Mouse (Mus musculus): Measurements from ENCODE around the gene Trp53i13. TPM values are rescaled to one million over a fixed set of nuclear protein-coding genes. Genes with fewer than 3 reads are reported as not detected.

Trp53i13 gene
- polyA plus RNA-seq, 1 experiment = 11.6 TPM

DNA sequence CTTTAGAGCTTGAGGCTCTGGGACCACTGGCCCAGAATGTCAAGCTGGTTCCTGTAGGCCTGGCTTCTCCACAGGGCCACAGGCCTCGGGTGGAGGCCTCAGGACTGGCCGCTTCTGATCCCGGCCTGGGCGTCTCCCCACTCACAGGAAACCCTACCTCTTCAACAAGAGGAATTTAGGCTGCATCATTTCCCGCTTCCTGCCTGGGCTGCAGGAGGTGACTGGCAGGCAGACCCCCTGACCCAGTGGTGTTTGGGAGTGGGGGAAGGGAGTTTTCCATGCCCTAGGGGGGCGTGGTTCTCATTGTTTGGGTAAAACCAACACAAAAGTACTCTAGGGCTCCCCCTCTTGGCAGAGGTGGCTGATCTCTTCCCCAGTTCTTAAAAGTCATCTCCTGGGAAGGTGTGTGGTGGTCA is 18.4 kb downstream of the Trp53i13 start:
- DNase-seq (ENCODE audit: low read depth) = no peak

DNA sequence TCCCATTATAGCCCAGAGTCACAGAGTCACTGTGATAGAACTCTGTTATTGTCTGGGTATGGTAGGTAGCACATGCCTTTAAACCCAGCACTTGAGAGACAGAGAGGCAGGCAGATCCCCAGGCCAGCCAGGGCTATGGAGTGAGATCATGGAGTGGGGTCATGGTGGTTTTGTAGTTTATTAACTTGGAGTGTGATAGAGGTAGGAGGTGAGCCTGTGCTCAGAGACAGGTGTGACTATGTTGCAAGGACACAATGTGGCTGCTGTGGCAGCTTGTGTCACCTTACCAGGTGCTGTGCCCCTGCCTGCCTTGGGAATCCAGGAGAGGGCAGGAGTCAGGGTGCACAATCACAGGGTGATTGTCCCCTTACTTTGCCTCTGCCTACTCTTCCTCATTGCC is 20.3 kb downstream of the Trp53i13 start:
- TF ChIP-seq CTCF (IDR thresholded peaks at IDR 0.05; ENCODE audit: borderline replicate concordance, extremely low read depth, insufficient read depth, insufficient read length) (no peak), POLR2A (IDR thresholded peaks at IDR 0.05; ENCODE audit: borderline replicate concordance, extremely low read depth, insufficient read depth, insufficient read length, poor library complexity, severe bottlenecking) (no peak)
- no peak for DNase-seq (ENCODE audit: low read depth)

More for the DNA sequence above, 18.4 kb downstream of the Trp53i13 start:
- TF ChIP-seq POLR2A (IDR thresholded peaks at IDR 0.05; ENCODE audit: borderline replicate concordance, extremely low read depth, insufficient read depth, insufficient read length, poor library complexity, severe bottlenecking) (no peak), CTCF (IDR thresholded peaks at IDR 0.05; ENCODE audit: borderline replicate concordance, extremely low read depth, insufficient read depth, insufficient read length) (peak; percentile 23; the same call in 1 of the 2 replicates)

DNA sequence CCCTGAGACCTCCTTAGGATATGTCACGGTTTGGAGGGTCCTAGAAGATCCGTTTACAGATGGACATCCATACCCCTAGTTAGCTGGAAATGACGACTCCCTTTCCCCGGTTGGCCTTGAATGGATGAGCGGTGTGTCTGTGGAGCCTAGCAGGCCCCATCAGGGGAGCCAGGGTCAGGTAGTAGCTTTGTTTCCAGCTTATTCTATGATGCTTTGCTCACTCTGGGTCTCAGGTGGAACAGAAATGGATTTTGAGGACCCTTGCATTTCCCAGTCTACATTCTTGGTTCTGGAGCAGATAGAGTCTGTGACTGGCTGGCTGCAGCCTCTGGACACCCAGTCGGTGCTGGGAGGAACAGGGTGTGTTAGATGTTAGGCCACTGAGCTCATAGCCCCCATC is 21.0 kb downstream of the Trp53i13 start:
- DNase-seq (ENCODE audit: low read depth) = no peak

DNA sequence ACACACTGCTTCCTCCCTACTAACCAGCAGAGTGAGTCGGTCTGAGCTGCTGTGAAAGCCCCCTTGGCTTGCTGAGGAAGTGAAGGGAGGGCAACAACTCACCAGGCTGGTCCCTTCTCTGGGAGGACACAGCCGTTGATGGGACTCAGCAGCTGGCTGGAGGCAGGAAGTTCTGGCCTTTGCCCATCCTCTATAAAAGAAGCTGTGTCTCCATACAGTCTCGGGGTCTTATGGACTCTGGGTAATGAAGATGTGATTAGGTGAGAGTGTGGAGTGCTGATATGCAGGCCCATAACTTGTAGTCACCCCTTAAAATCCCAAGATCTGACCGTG is 21.5 kb downstream of the Trp53i13 start:
- TF ChIP-seq POLR2A (IDR thresholded peaks at IDR 0.05; ENCODE audit: borderline replicate concordance, extremely low read depth, insufficient read depth, insufficient read length, poor library complexity, severe bottlenecking) (no peak), CTCF (IDR thresholded peaks at IDR 0.05; ENCODE audit: borderline replicate concordance, extremely low read depth, insufficient read depth, insufficient read length) (no peak)
- no peak for DNase-seq (ENCODE audit: low read depth)

More for the DNA sequence above, 21.0 kb downstream of the Trp53i13 start:
- TF ChIP-seq POLR2A (IDR thresholded peaks at IDR 0.05; ENCODE audit: borderline replicate concordance, extremely low read depth, insufficient read depth, insufficient read length, poor library complexity, severe bottlenecking) (no peak), CTCF (IDR thresholded peaks at IDR 0.05; ENCODE audit: borderline replicate concordance, extremely low read depth, insufficient read depth, insufficient read length) (no peak)

DNA sequence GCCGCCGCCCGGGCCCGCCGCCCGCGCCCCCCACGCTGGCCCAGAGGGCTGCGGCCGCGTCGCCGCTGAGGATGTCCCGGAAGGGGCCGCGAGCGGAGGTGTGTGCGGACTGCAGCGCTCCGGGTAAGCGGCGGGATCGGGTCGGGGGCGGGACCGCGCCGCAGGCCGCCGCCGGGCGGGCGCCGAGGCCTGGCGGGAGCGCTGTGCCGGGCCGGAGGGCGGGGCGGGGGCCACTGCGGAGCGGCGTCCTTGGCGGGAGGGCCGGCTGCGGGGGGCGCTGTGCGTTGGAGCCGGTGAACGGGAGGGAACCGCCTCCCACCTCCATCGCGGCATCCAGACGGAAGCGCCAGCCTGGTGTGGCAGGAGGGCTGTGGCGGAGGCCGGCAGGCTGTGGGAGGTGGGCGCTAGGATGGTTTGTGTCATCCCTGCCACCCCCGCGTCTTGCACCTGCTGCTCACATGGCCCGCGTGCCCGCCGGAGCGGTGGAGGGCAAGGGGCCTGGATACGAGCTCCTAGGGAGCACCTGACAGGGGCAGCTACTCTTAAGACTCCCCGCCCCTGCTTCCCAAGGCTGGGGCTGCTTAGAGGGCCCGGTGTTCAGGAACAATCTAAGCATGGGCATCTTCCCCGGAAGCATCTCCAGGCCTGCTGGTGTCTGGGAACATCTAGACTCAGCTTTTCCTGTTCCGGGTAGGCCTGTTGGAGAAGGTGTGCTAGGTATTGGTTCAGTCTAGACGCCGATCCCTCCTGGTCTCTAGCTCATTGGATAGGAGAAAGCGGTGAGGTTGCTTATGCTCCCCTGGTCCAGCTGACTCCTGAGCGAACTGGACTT is 22.1 kb downstream of the Trp53i13 start, which contains the start of gene Git1:
TSS of gene Git1 (plus strand) at position 51 of the 832 bp plus-strand sequence.
- DNase-seq (ENCODE audit: low read depth) = peak; percentile 60
- TF ChIP-seq POLR2A (IDR thresholded peaks at IDR 0.05; ENCODE audit: borderline replicate concordance, extremely low read depth, insufficient read depth, insufficient read length, poor library complexity, severe bottlenecking) (no peak), CTCF (IDR thresholded peaks at IDR 0.05; ENCODE audit: borderline replicate concordance, extremely low read depth, insufficient read depth, insufficient read length) (no peak)

DNA sequence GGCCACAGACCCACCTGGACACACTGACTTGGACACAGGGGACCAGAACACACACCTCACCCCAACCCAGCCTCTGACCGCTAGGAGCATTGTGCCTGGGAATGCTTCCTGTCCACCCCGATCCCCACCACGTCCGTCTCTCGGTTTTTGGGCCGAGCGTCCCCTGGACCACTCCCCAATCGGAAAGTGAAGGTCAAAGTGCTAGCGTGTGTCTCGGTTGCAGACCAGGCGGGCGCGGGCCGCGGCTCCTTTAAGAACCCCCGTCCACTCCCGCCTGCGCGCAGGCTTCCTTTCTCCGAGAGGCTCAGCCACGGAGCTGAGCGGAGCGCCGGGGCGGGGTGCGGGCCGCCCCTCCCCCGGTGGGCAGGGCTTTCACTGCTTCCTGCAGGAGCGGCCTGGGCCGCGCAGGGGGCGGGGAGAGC is 22.9 kb downstream of the Trp53i13 start:
- TF ChIP-seq CTCF (IDR thresholded peaks at IDR 0.05; ENCODE audit: borderline replicate concordance, extremely low read depth, insufficient read depth, insufficient read length) (peak; percentile 24; the same call in 1 of the 2 replicates), POLR2A (IDR thresholded peaks at IDR 0.05; ENCODE audit: borderline replicate concordance, extremely low read depth, insufficient read depth, insufficient read length, poor library complexity, severe bottlenecking) (peak; percentile 21; the same call in 1 of the 2 replicates)
- peak; percentile 98 for DNase-seq (ENCODE audit: low read depth)

DNA sequence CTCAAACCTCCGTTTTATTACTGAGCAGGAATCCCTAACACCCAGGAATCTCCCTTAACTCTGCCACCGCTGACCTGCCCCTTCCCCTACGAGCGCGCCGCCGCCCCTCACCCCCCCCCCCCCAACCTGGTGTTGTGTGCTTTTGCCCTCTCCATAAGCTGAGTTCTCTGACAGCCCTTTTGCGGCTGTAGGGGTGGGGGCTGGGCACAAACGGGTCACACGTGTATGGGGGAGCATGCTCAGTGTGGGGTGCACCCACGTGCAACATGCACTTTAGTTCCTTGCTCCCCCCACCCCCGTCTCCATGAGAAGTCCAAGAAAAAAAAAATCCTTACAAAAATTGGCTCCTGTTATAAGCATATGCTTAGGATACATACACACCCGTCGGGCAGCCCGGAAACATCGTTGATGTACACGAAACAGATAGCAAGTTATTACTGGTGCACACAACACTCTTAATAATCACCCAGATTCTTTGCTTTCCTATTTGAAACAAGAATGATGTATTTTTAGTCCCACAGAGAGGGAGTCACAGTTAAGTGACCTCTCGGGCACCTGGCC is 23.4 kb downstream of the Trp53i13 start:
- TF ChIP-seq CTCF (IDR thresholded peaks at IDR 0.05; ENCODE audit: borderline replicate concordance, extremely low read depth, insufficient read depth, insufficient read length) (no peak), POLR2A (IDR thresholded peaks at IDR 0.05; ENCODE audit: borderline replicate concordance, extremely low read depth, insufficient read depth, insufficient read length, poor library complexity, severe bottlenecking) (no peak)
- peak; percentile 51 for DNase-seq (ENCODE audit: low read depth)

DNA sequence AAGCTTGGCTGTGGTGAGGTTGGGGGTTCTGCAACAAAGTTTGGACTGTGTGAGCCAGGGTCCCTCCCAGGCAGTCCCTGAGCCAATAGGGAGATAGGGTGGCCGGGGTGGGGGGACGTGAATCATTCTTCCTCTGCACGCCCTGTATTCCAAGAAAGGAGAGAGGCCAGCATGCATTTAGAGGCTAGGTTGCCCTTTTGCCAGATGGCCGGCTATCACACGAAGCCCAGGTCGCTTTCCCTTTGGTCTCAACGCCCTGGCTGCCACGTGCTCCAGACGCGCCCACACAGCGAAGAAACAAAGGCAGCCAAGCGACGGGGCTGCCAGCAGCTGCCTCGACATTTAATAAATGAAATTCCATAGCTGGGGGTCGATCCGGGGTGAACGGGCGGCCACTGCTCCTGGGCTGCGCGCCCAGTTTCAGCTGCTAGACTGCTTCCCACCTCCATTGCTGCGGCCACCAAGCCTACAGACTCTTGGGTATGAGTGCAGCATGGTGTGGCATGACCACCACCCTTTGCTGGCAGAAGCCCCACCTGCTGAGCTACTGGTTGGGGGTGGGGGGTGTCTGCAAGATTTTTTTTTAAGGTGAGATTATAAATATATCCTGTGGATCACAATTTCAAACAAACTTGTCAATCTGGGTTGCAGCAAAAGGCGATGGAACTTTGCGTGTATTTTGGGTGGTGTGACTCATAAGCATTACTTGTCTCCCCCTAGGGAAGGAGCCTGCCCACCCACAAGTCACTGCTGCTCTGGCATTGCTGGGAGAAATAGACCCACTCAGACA is 24.1 kb downstream of the Trp53i13 start:
- 0 out of 2 replicates have a peak, but pooled peaks have one; percentile 3 for TF ChIP-seq POLR2A (IDR thresholded peaks at IDR 0.05; ENCODE audit: borderline replicate concordance, extremely low read depth, insufficient read depth, insufficient read length, poor library complexity, severe bottlenecking)
- TF ChIP-seq CTCF (IDR thresholded peaks at IDR 0.05; ENCODE audit: borderline replicate concordance, extremely low read depth, insufficient read depth, insufficient read length) = no peak
- peak; percentile 89 for DNase-seq (ENCODE audit: low read depth)

DNA sequence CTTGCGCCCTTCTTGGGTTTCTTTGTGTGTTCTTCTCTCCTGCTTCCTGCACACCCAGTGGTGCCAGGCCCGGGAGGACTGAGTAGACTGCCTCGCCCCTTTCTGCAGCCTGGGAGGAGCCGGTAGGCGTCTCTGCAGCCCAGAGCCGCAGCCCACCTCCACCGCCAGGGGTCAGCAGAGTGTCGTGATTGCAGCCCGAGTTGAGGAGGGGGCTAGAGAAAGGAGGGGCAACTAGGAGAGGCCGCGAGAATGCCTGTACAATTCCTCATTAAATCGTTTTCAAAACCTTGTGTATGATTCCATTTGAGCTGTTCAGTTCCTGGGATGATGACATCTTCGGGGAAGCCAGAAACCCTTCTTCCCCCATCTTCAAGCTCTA is 24.7 kb downstream of the Trp53i13 start:
- peak; percentile 98 for DNase-seq (ENCODE audit: low read depth)
- TF ChIP-seq POLR2A (IDR thresholded peaks at IDR 0.05; ENCODE audit: borderline replicate concordance, extremely low read depth, insufficient read depth, insufficient read length, poor library complexity, severe bottlenecking) (no peak), CTCF (IDR thresholded peaks at IDR 0.05; ENCODE audit: borderline replicate concordance, extremely low read depth, insufficient read depth, insufficient read length) (peak; percentile 98)

DNA sequence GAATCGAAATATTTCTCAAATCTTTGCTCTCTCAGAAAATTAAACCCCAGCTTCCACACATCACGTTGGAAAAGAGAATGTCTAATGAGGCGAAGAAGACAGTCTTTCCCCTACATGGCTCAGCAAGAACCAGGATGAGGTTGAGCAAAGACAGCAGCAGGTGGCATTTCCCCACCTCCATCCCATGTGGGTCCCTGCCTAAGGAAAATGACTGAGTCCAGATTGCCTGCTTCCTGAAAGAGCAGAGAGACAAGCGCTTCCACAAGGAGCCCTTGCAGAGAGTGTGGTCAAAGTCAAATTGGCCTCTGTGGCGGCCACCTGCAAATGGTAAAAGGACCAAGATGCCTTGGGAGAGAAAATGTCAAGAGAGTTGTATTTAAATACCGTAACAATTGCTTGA is 25.3 kb downstream of the Trp53i13 start:
- TF ChIP-seq POLR2A (IDR thresholded peaks at IDR 0.05; ENCODE audit: borderline replicate concordance, extremely low read depth, insufficient read depth, insufficient read length, poor library complexity, severe bottlenecking) (no peak), CTCF (IDR thresholded peaks at IDR 0.05; ENCODE audit: borderline replicate concordance, extremely low read depth, insufficient read depth, insufficient read length) (no peak)
- DNase-seq (ENCODE audit: low read depth) = no peak
